Mouse (Mus musculus) NIH3T3 (cell line): Measurements from ENCODE around the gene Vmn1r53.
"Not testable (repeated sequence)": the region's sequence is repeated elsewhere in the genome, so short reads cannot be mapped to it uniquely, and the experiment has no call there.

Experiments used
- DNase-seq: peaks from one replicate; pipeline ENCODE4 v3.0.0-alpha.2; 2012; ENCODE audit warnings: low read depth

Gene Vmn1r53

DNA sequence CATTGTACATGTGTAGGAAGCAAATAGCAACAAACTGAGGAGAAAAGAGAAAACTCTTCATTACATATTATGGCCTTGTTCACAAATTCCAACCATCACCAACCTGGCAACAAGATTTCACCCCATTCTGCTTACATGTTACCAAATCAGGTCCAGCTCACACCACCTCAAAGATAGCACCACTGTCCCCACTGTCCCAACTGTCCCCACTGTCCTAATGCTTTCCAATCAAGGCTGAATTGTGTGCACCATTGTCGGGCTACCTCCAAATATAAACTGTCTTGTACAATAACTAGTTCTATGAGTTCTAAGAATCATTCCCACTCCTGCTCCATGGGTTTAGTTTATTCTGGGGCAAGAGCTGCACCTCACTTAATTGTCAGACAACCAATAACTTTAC lies at the start of gene Vmn1r53:
Vmn1r53 (minus strand) TSS at position 101 of the 400 bp plus-strand sequence.
- no peak for DNase-seq

DNA sequence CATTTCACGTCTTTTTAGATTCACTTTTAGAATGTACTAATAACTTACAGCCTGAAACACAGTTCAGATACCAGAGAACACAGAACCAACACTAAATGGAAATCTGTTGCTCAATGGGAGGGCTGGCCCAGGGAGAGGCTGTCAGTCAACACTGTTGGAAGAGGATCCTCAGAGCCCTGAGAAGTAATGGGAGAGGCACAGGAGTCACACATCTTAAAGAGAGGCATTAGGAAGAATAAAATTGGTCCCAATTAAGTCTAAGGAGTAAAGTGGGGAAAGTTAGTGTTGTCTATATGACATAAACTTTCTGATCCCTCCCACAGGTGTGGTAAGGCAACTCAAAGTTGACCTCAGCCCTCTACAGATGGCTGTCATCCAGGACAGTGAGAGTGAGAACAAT lies 21.8 kb upstream of the Vmn1r53 start, which contains the start of gene Vmn1r54:
Vmn1r54 (plus strand) TSS at position 301 of the 400 bp plus-strand sequence.
- DNase-seq = no peak

DNA sequence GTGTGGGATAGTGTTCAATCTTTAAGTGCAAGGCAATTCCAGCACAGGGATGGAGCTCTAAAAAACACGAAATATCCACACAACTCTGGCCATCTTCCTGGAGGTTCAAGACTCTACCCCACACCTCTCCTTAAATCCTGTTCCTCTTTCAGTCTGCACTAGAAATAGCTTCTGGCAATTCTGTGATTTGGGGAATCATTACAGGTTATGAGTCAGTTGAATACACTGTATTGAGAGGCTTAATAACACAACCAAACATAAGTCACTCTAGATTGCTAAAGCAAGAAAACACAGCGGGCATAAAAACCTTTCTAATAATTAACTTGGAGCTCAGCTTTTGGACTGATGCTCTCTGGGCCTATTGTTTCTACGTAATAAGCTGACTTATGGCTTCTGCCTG lies 19.8 kb upstream of the Vmn1r53 start:
- no peak for DNase-seq

DNA sequence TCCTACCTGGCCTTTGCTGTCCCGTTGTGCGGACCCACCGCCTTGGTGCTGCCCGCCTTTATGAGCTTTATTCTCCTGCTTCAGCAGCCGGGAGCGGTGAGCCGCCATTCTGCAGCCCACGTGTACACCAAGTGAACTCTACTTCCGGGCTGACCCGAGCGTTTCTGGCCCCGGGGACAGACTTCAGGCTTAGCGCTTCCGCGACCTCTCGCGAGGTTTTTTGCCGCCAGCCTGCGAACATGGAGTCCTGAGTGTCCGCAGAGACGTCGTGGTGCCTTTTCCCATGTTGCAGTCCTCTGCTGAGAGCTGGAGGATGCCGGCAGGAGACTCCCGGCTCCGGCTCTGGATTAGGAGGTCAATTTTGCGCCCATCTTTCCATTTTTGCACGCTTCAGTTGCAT lies 8.4 kb upstream of the Vmn1r53 start:
- DNase-seq = no peak

DNA sequence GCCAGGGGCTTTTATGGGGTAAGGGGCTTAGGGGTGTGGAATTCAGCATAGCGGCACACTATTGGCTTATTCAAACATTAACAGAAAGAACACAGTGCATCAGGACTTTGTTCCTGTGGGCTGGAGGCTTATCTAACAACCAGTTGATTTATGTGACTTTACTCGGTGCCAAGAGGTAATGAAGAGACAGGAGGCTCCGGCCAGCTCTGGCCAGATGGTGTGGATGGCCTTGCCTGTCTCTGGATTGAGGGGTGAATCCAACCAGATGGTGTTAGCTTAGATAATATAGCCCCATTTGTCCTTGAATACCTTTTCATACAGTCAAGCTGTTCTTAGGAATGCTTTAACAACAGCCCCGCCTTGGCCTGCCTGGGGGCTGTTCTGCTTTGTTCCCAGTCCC lies 7.9 kb upstream of the Vmn1r53 start:
- not testable (repeated sequence) for DNase-seq

DNA sequence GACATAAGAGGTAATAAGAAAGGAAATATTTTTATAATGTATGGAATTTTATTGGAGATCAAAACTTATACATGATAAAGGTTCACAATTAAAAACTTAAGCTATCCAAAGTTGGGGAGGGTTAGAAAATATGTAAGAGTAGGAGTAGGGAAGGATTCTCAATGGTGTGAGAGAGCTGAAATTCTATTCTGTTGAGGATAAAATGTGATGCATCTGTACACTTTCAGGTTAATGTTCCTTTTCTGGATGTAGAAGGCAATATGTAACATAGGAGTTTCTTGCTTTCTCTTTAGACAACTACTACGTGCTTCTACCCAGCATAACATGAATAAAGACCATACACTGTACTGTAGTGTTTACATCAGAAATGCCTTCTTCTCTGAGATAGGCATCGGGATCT lies 21.7 kb downstream of the Vmn1r53 start, which contains the start of gene V1ra8:
V1ra8 (plus strand) TSS at position 301 of the 400 bp plus-strand sequence.
- not testable (repeated sequence) for DNase-seq

DNA sequence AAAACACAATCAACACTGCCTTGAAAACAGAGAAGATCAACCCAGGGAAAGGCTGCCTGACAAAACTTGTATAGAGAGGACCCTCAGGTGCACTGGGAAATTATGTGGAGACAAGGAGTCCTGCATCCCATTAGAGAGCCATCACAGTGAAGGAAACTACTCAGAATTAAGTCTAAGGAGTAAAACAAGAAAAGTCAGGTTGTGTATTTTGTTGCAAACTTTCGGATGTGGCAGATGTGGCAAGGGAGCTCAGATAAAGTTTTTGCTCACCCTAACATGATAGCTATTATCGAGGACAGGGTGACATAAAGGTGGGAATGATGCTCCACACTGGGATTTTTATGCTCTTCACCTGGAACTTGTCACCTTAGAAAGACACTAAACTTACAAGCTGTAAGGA lies 49.7 kb downstream of the Vmn1r53 start, which contains the start of gene Vmn1r52:
Vmn1r52 (plus strand) TSS at position 301 of the 400 bp plus-strand sequence.
- DNase-seq = no peak
